Mouse (Mus musculus) limb, embryonic 15.5 days (tissue): Measurements from ENCODE around the gene Ulk4. TPM values are rescaled to one million over a fixed set of nuclear protein-coding genes. Genes with fewer than 3 reads are reported as not detected.

ENCODE experiments used
- ATAC-seq: fragments of 200-750 bp; cut with Nextera tagmentation; 2 replicates; pipeline ENCODE4 v1.8.0; 2017; ENCODE audit warnings: low read depth, moderate TSS enrichment; ENCODE audit not compliant: insufficient number of reproducible peaks, low FRiP score, low TSS enrichment
- H3K27ac ChIP-seq: fragments of 300-500 bp; sonication (generic); 2 replicates; pipeline ENCODE4 v1.5.1; 2015; ENCODE audit warnings: moderate library complexity, mild to moderate bottlenecking, inconsistent platforms
- H3K27me3 ChIP-seq: fragments of 300-500 bp; sonication (generic); 2 replicates; pipeline ENCODE4 v1.6.1; 2015; ENCODE audit warnings: inconsistent platforms
- H3K36me3 ChIP-seq: fragments of 300-500 bp; sonication (generic); 2 replicates; pipeline ENCODE4 v1.6.1; 2015; ENCODE audit warnings: inconsistent platforms
- H3K4me1 ChIP-seq: fragments of 300-500 bp; sonication (generic); 2 replicates; pipeline ENCODE4 v1.6.1; 2015; ENCODE audit warnings: inconsistent platforms
- H3K4me2 ChIP-seq: fragments of 300-500 bp; sonication (generic); 2 replicates; pipeline ENCODE4 v1.6.1; 2015; ENCODE audit warnings: mild to moderate bottlenecking, inconsistent platforms
- H3K4me3 ChIP-seq: fragments of 300-500 bp; sonication (generic); 2 replicates; pipeline ENCODE4 v1.5.1; 2015; ENCODE audit warnings: mild to moderate bottlenecking, inconsistent platforms
- H3K9ac ChIP-seq: fragments of 300-500 bp; sonication (generic); 2 replicates; pipeline ENCODE4 v1.6.1; 2015; ENCODE audit warnings: inconsistent platforms
- H3K9me3 ChIP-seq: fragments of 300-500 bp; sonication (generic); 2 replicates; pipeline ENCODE4 v1.6.1; 2016; ENCODE audit warnings: inconsistent platforms
- WGBS: fragments of 180-500 bp; shearing (Covaris S2); methylation state at CpG from one replicate; pipeline ENCODE4 v1.1.7; 2015; 5-methylcytosine and 5-hydroxymethylcytosine counted together
- polyA plus RNA-seq: library from polyadenylated mRNA; unstranded; fragments of >200 nt; fragmentation: Nextera tagmentation; extraction: Ambion mirVana; gene quantifications from 2 replicates; pipeline ENCODE4 v1.2.1, GENCODE M21; 2015

Gene Ulk4
- polyA plus RNA-seq, 1 experiment from 2014 or later = 149 TPM

- ATAC-seq = no peak
- no peaks in the 10 kb centered on the region for H3K9me3 ChIP-seq
- 75% methylated on average over 3 of the region's 3 CpGs for WGBS
- no peak overlapping the region for H3K4me2 ChIP-seq
- H3K27ac ChIP-seq = no peak overlapping the region
- no peaks in the 10 kb centered on the region for H3K27me3 ChIP-seq
- H3K9ac ChIP-seq = no peak overlapping the region
- H3K4me1 ChIP-seq = peaks cover 14% of the 10 kb centered on the region; the same call in 1 of the 2 replicates
- H3K36me3 ChIP-seq = peaks cover 72% of the 10 kb centered on the region
- H3K4me3 ChIP-seq = no peak overlapping the region
These were observed 325.1 kb downstream of the Ulk4 start for GRCm38 (mm10) chr9:120951947-120952346.

GRCm38 (mm10) chr9:120950761-120951160 lies 326.2 kb downstream of the Ulk4 start:
- ATAC-seq = no peak
- Histone ChIP-seq H3K4me1 (peaks cover 22% of the 10 kb centered on the region; the same call in 1 of the 2 replicates), H3K36me3 (peaks cover 60% of the 10 kb centered on the region), H3K9ac (no peak overlapping the region), H3K4me2 (no peak overlapping the region), H3K27me3 (no peaks in the 10 kb centered on the region), H3K27ac (no peak overlapping the region), H3K9me3 (no peaks in the 10 kb centered on the region), H3K4me3 (no peak overlapping the region)
- WGBS = 88% methylated on average over 12 of the region's 12 CpGs

DNA sequence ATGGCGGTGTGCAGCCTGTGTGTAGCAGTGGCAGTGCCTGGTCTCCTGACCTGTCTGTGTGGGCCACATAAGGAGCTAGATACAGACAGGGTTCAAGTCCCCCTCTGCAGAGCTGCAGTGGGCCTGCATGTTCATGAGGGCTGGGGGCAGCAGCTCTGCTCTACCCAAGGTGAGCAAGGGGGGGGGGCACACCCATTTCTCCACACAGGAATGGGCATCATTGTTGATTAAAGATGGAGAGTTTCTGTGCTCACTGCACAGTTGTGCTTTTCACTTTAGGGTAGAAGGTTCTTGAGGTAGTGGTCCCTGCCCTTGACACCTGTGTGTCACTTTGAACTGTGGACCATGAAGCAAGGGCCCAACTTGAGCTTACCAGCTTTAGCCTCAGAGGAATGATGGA lies 328.2 kb downstream of the Ulk4 start:
- WGBS = 82% methylated on average over 1 of the region's 1 CpGs
- no peak overlapping the region for H3K27ac ChIP-seq
- no peaks in the 10 kb centered on the region for H3K9me3 ChIP-seq
- H3K4me1 ChIP-seq = peaks cover 34% of the 10 kb centered on the region; the same call in 1 of the 2 replicates
- H3K9ac ChIP-seq = no peak overlapping the region
- ATAC-seq = no peak
- peaks cover 41% of the 10 kb centered on the region for H3K36me3 ChIP-seq
- no peak overlapping the region for H3K4me2 ChIP-seq
- no peaks in the 10 kb centered on the region for H3K27me3 ChIP-seq
- no peak overlapping the region for H3K4me3 ChIP-seq

- 62% methylated on average over 8 of the region's 8 CpGs for WGBS
- Histone ChIP-seq H3K4me2 (no peak overlapping the region), H3K4me1 (peaks cover 49% of the 10 kb centered on the region), H3K27ac (no peak overlapping the region), H3K4me3 (no peak overlapping the region), H3K9me3 (no peaks in the 10 kb centered on the region), H3K9ac (no peak overlapping the region), H3K36me3 (peaks cover 14% of the 10 kb centered on the region), H3K27me3 (no peaks in the 10 kb centered on the region)
- ATAC-seq = no peak
These were observed 330.9 kb downstream of the Ulk4 start for GRCm38 (mm10) chr9:120946131-120946530.

- Histone ChIP-seq H3K9me3 (no peaks in the 10 kb centered on the region), H3K4me3 (no peak overlapping the region), H3K4me2 (no peak overlapping the region), H3K36me3 (peaks cover 11% of the 10 kb centered on the region), H3K27ac (no peak overlapping the region), H3K27me3 (no peaks in the 10 kb centered on the region), H3K4me1 (peaks cover 61% of the 10 kb centered on the region), H3K9ac (no peak overlapping the region)
- ATAC-seq = no peak
- 58% methylated on average over 3 of the region's 3 CpGs for WGBS
These were observed 332.8 kb downstream of the Ulk4 start for GRCm38 (mm10) chr9:120944211-120944610.

- Histone ChIP-seq H3K9me3 (no peaks in the 10 kb centered on the region), H3K27ac (no peak overlapping the region), H3K36me3 (peaks cover 11% of the 10 kb centered on the region), H3K4me3 (no peak overlapping the region), H3K4me2 (no peak overlapping the region), H3K4me1 (peaks cover 60% of the 10 kb centered on the region), H3K9ac (no peak overlapping the region), H3K27me3 (no peaks in the 10 kb centered on the region)
- WGBS = 67% methylated on average over 1 of the region's 1 CpGs
- ATAC-seq = no peak
These were observed 333.2 kb downstream of the Ulk4 start for GRCm38 (mm10) chr9:120943757-120944156.

DNA sequence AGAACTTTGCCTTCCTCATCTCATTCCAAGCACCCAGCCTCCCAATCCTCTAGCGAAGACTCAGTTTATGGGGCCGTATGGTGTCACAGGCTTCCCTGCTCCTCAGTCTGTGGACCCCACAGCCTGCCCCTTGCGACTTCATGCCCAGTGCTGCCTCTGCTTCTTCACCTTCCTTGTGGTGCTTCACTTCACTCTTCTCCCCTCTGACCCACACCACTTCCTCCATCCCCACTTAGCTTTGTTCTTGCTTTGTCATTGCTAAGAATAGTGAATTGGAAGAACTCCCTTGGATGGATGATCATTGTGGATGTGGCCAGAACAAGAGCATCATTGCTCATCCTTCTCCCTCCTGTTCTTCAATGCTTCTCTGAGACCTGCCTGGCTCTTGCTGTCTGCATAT lies 336.1 kb downstream of the Ulk4 start:
- 0 out of 2 replicates have a peak overlapping the region, but pooled peaks have one; percentile 38 for H3K27ac ChIP-seq
- H3K4me2 ChIP-seq = no peak overlapping the region
- H3K4me3 ChIP-seq = no peak overlapping the region
- H3K9me3 ChIP-seq = no peaks in the 10 kb centered on the region
- no peak overlapping the region for H3K9ac ChIP-seq
- peaks cover 64% of the 10 kb centered on the region for H3K4me1 ChIP-seq
- H3K36me3 ChIP-seq = peaks cover 20% of the 10 kb centered on the region
- 77% methylated on average over 3 of the region's 3 CpGs for WGBS
- ATAC-seq = no peak
- H3K27me3 ChIP-seq = no peaks in the 10 kb centered on the region

DNA sequence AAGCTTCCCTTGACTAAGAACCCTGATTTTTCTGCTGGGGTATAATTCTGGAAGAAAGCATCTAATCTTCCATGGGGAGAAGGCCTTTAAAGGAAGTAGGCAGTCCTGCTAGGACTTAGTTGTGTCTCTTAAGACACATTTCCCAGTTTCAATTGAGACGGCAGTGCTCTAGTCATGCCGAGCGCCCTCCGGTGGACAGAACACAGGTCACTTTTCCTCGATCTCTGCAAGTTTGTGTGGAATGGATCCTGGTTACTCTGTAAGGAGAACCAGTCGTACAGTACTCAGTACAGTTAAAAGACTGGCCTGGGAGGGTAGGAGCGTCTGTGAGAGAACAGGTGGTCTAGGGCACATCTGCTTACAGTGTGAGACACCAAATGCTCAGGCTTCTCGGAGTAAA lies 340.6 kb downstream of the Ulk4 start:
- 14% methylated on average over 8 of the region's 8 CpGs for WGBS
- Histone ChIP-seq H3K27me3 (no peaks in the 10 kb centered on the region), H3K4me3 (peak overlapping the region; percentile 87), H3K36me3 (peaks cover 20% of the 10 kb centered on the region), H3K4me2 (peak overlapping the region; percentile 67), H3K9me3 (no peaks in the 10 kb centered on the region), H3K4me1 (peaks cover 55% of the 10 kb centered on the region), H3K27ac (no peak overlapping the region), H3K9ac (peak overlapping the region; percentile 24; the same call in 1 of the 2 replicates)
- no peak for ATAC-seq

DNA sequence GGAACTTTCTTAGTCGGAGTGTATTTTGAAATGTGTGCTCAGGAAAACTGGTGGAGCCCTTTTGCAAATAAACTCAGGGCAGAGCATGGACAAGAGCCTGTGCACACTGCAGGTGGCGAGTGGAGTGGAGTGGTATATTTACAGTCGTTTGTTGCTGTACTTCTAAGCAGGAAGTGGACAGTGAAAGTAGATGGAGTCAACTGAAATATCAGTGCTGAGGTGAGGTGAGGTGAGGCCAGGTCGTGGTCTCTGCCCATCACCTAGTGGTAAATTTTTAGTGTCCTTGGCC lies 341.4 kb downstream of the Ulk4 start:
- Histone ChIP-seq H3K4me3 (peak overlapping the region; percentile 87), H3K27ac (peak overlapping the region; percentile 95; the same call in 1 of the 2 replicates), H3K27me3 (no peaks in the 10 kb centered on the region), H3K9me3 (no peaks in the 10 kb centered on the region), H3K36me3 (peaks cover 17% of the 10 kb centered on the region; the same call in 1 of the 2 replicates), H3K4me2 (peak overlapping the region; percentile 67), H3K9ac (peak overlapping the region; percentile 99; the same call in 1 of the 2 replicates), H3K4me1 (peaks cover 48% of the 10 kb centered on the region)
- no peak for ATAC-seq
- WGBS = 6% methylated on average over 4 of the region's 4 CpGs

DNA sequence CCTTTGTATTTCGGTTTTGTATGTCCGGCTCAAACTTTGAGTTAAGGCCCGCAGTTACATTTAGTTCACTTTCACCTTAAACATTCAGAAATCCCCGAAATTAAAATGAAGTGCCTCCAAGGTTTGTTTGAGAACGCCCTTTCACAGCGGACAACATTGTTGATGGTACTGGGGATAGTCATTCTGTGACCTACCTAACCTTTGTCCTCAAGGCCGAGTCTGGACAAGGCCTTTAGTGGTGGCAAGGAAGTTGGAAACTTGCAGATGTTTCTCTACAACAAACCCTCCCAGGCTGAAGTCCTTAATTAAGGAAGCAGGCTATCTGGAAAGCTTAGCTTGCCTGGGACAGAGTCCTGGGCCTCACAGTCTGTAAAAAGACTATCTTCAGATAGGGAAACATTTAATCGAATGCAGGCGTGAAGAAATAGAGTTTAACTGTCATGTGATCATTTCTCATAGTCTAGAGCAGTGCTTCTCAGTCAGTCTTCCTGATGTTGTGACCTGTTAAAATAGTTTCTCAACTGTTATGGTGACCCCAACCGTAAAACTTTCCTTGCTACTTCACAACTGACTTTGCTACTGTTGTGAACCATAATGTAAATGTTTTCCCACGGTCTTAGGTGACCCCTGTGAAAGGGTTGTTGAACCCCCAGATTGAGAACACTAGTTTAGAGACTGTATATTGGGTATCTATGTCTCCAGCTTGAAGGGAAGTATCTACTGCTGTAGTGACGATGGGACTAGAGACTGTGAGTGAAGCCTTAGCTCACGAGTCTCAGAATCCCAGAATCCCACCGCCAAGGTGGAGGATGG lies 342.0 kb downstream of the Ulk4 start:
- Histone ChIP-seq H3K4me2 (peak overlapping the region; percentile 67), H3K9ac (peak overlapping the region; percentile 99), H3K27ac (peak overlapping the region; percentile 95), H3K27me3 (no peaks in the 10 kb centered on the region), H3K4me1 (peaks cover 43% of the 10 kb centered on the region), H3K9me3 (no peaks in the 10 kb centered on the region), H3K36me3 (peaks cover 12% of the 10 kb centered on the region; the same call in 1 of the 2 replicates), H3K4me3 (peak overlapping the region; percentile 87)
- no peak for ATAC-seq
- 3% methylated on average over 14 of the region's 14 CpGs for WGBS

DNA sequence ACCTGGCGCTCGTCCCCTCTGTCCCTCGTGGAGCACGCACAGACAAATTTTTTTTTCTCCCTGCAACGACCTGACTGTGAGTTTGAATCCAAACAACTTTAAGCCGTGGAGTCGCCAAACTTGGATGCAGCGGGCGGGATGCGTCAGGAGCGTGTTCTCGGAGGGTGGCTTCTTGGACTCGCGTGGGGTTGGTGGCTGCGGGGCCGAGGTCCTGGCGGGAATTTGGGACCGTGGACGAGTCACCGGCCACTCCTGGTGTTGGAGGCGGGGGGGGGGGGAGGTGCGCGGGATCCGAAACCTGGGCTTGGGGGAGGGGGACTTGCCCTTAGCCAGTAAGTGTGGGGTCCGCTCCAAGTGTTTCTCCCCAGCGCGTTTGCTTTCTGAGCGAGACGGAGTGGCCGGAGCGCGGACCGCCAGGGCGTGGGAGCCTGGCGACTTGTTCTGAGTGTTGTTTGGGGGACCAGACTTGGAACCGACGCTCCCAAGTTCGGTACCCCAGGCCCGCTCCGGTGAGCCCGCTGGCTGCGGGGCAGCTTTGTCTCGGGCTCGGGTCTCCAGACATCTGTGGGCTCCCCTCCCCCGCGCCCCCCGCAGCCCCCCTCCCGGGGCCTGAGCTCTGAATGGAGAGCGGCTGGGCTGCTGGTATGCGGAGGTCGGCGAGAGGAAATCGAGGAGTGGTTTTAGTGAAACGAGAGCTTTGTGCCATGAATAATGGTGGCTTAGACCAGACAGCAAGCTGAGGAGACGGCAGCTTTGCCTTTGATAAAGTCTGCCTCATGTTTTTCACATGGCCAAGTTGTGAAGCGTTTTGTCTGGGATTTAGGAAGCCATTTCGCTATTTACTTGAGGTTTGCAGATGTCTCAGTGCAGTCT lies 342.9 kb downstream of the Ulk4 start:
- under 1% methylated on average over 55 of the region's 57 CpGs for WGBS
- Histone ChIP-seq H3K27me3 (no peaks in the 10 kb centered on the region), H3K36me3 (peaks cover 9% of the 10 kb centered on the region; the same call in 1 of the 2 replicates), H3K4me1 (peaks cover 41% of the 10 kb centered on the region), H3K4me3 (peak overlapping the region; percentile 87), H3K4me2 (peak overlapping the region; percentile 67), H3K9me3 (no peaks in the 10 kb centered on the region), H3K27ac (peak overlapping the region; percentile 95), H3K9ac (peak overlapping the region; percentile 99)
- ATAC-seq = no peak

DNA sequence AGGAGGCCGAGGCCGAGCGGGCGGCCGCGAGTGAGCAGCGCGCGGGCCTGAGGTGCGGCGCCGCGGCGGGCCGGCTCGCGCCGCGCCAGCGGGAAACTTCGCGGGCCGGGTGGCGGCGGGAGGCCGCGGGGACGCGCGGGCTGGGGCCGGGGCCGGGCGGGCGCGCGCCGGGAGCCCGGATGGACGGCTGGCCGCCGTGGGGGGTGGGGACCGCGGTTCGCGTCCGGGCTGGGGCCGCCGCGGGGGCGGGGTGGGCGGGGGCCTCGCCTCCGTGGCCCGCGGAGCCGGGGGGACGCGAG lies 343.5 kb downstream of the Ulk4 start:
- peaks cover 41% of the 10 kb centered on the region for H3K4me1 ChIP-seq
- H3K27ac ChIP-seq = peak overlapping the region; percentile 95
- peak; percentile 27; the same call in 1 of the 2 replicates for ATAC-seq
- H3K27me3 ChIP-seq = no peaks in the 10 kb centered on the region
- H3K4me3 ChIP-seq = peak overlapping the region; percentile 87
- H3K4me2 ChIP-seq = 0 out of 2 replicates have a peak overlapping the region, but pooled peaks have one; percentile 67
- no peaks in the 10 kb centered on the region for H3K9me3 ChIP-seq
- peaks cover 9% of the 10 kb centered on the region; the same call in 1 of the 2 replicates for H3K36me3 ChIP-seq
- WGBS = under 1% methylated on average over 39 of the region's 58 CpGs
- H3K9ac ChIP-seq = peak overlapping the region; percentile 99
